Mouse (Mus musculus) liver, adult 2 months (tissue): ENCODE data around the gene 2700049A03Rik.

Experiments used
- CTCF ChIP-seq: fragments of 200-500 bp; IDR thresholded peaks from 2 replicates; pipeline ENCODE4 v1.5.1; 2011; ENCODE audit warnings: low read depth, low read length, control low read depth
- POLR2A ChIP-seq: fragments of 200-500 bp; IDR thresholded peaks from 2 replicates; pipeline ENCODE4 v1.6.1; 2011; ENCODE audit warnings: low read length, control low read depth; ENCODE audit not compliant: insufficient read depth; ENCODE audit errors: extremely low read depth

DNA sequence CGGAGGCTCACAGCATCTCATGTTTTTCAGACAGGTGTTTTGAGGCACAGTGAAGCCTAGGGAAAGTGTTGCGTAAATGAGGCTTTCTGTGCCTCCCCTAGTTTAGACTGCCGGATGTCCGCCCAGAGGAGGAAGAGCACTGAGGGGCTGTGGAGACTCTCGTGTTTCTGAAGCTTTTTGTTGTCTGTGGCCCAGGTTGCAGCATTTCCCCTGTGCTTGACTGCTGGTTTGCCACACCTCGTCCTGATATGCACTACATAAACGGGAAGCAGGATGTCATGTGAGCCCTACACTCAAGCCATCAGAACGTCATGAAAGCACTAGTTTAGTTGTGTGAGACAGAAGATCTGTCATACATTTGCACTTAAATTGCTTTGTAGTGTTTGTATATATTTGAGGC, 56.1 kb downstream of the 2700049A03Rik start:
- TF ChIP-seq POLR2A (no peak), CTCF (no peak)
